Mouse (Mus musculus): ENCODE measurements around the gene Dgkz. TPM values are rescaled to one million over a fixed set of nuclear protein-coding genes. Genes with fewer than 3 reads are reported as not detected.

Dgkz gene
- polyA plus RNA-seq, 1 experiment from 2014 or later = 85.9 TPM

- DNase-seq (ENCODE audit: low spot score) = peak; percentile 78
- peak overlapping the region; percentile 61 for H3K4me2 ChIP-seq
- H3K4me3 ChIP-seq (ENCODE audit: low read depth, low read length) = peak overlapping the region; percentile 38
- no peaks in the 10 kb centered on the region; the same call in 1 of the 2 replicates for H3K9me3 ChIP-seq (ENCODE audit: control insufficient read depth, low read length)
- H3K27ac ChIP-seq (ENCODE audit: low read depth, low read length) = peak overlapping the region; percentile 84
- peak overlapping the region; percentile 53 for H3K9ac ChIP-seq (ENCODE audit: low read depth, low read length)
- ATAC-seq (replicated peaks; ENCODE audit: low FRiP score) = peak; percentile 90
- no peaks in the 10 kb centered on the region for H3K36me3 ChIP-seq (ENCODE audit: control insufficient read depth, insufficient read depth, low read length)
- H3K4me1 ChIP-seq (replicated peaks; ENCODE audit: control insufficient read depth, insufficient read depth, low read length) = peaks cover 15% of the 10 kb centered on the region
- WGBS = 4% methylated on average over 8 of the region's 13 CpGs
- H3K27me3 ChIP-seq (replicated peaks; ENCODE audit: control insufficient read depth, insufficient read depth, low read length) = peaks cover 3% of the 10 kb centered on the region
Measured at GRCm38 (mm10) chr2:91984439-91984838, 8.8 kb upstream of the Dgkz start.

- H3K9me3 ChIP-seq (ENCODE audit: control insufficient read depth, low read length) = no peaks in the 10 kb centered on the region
- no peak overlapping the region for H3K9ac ChIP-seq (ENCODE audit: low read depth, low read length)
- peaks cover 30% of the 10 kb centered on the region for H3K4me1 ChIP-seq (replicated peaks; ENCODE audit: control insufficient read depth, insufficient read depth, low read length)
- DNase-seq (ENCODE audit: low spot score) (no peak), ATAC-seq (replicated peaks; ENCODE audit: low FRiP score) (no peak)
- no peak overlapping the region for H3K4me3 ChIP-seq (ENCODE audit: low read depth, low read length)
- no peak overlapping the region for H3K27ac ChIP-seq (ENCODE audit: low read depth, low read length)
- no peaks in the 10 kb centered on the region for H3K36me3 ChIP-seq (ENCODE audit: control insufficient read depth, insufficient read depth, low read length)
- no peak overlapping the region for H3K4me2 ChIP-seq
- peaks cover 39% of the 10 kb centered on the region for H3K27me3 ChIP-seq (replicated peaks; ENCODE audit: control insufficient read depth, insufficient read depth, low read length)
- WGBS = 45% methylated on average over 5 of the region's 5 CpGs
Measured at GRCm38 (mm10) chr2:91980830-91981229, 5.2 kb upstream of the Dgkz start.

DNA sequence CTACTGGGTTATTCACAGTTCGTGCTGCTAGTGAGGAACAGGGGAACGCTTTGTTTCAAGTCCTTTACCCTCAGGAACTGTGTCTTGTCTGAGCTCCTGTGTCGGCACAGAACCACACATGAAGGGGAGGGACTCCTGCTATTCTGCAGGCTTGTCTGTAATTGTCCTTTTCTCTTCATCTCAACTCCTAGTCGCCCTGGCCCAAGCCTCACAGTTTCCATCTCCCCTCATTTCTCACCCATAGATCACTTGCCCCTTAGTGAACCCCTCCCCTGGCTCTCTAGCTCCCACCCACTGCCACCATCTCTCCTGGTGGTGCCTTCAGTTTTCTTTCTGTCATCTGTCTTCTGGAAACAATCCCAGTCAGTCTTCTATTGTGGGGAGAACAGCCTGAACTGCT, 4.6 kb upstream of the Dgkz start:
- Histone ChIP-seq H3K4me2 (no peak overlapping the region), H3K36me3 (ENCODE audit: control insufficient read depth, insufficient read depth, low read length) (no peaks in the 10 kb centered on the region), H3K9me3 (ENCODE audit: control insufficient read depth, low read length) (no peaks in the 10 kb centered on the region), H3K4me3 (ENCODE audit: low read depth, low read length) (no peak overlapping the region), H3K9ac (ENCODE audit: low read depth, low read length) (no peak overlapping the region), H3K27me3 (replicated peaks; ENCODE audit: control insufficient read depth, insufficient read depth, low read length) (peaks cover 45% of the 10 kb centered on the region), H3K27ac (ENCODE audit: low read depth, low read length) (no peak overlapping the region), H3K4me1 (replicated peaks; ENCODE audit: control insufficient read depth, insufficient read depth, low read length) (peaks cover 32% of the 10 kb centered on the region)
- WGBS = 31% methylated on average over 4 of the region's 4 CpGs
- ATAC-seq (replicated peaks; ENCODE audit: low FRiP score) = no peak
- no peak for DNase-seq (ENCODE audit: low spot score)

DNA sequence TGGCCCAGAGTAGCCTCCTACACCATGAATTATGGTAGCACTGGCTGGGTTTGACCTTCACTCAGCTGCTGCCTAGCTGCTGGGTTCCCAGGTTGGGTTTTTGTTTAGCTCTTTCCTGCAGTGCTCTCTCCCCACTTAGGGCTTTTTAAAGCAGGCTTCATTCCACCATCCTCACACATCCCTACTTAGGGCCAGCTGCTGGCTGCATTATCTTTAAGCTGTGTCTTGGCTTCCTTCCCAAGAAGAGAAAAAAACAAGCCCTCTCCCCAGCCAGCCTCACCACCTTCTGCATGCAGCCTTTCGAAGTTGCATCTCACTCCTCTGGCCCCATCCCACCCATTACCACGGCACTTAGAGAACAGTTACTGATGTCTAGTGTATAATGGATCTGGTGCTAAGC, 2.9 kb upstream of the Dgkz start:
- Histone ChIP-seq H3K4me2 (no peak overlapping the region), H3K4me1 (replicated peaks; ENCODE audit: control insufficient read depth, insufficient read depth, low read length) (peaks cover 23% of the 10 kb centered on the region), H3K27ac (ENCODE audit: low read depth, low read length) (no peak overlapping the region), H3K4me3 (ENCODE audit: low read depth, low read length) (no peak overlapping the region), H3K9ac (ENCODE audit: low read depth, low read length) (no peak overlapping the region), H3K36me3 (ENCODE audit: control insufficient read depth, insufficient read depth, low read length) (no peaks in the 10 kb centered on the region), H3K9me3 (ENCODE audit: control insufficient read depth, low read length) (no peaks in the 10 kb centered on the region), H3K27me3 (replicated peaks; ENCODE audit: control insufficient read depth, insufficient read depth, low read length) (peaks cover 62% of the 10 kb centered on the region)
- 28% methylated on average over 2 of the region's 2 CpGs for WGBS
- ATAC-seq (replicated peaks; ENCODE audit: low FRiP score) = no peak
- no peak for DNase-seq (ENCODE audit: low spot score)

DNA sequence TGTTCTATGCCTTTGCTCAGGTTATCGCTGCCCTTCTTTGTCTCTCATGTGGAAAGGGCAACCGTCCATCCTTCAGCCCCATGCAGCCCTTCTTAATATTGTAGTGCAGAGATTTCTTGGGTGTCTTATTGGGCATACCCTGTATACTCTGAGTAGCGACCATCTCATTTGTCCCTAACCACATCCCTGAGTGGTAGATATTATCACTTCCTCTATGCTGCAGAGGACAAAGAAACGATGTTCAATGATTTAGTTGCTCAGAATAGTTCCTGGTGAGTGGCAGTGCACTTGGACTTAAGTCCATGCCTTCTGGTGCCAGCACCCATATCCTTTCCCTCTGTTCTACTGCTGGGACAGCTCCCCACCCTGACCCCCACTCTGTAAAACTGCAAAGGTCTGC, 2.3 kb upstream of the Dgkz start:
- Histone ChIP-seq H3K4me3 (ENCODE audit: low read depth, low read length) (no peak overlapping the region), H3K27me3 (replicated peaks; ENCODE audit: control insufficient read depth, insufficient read depth, low read length) (peaks cover 68% of the 10 kb centered on the region), H3K4me2 (no peak overlapping the region), H3K27ac (ENCODE audit: low read depth, low read length) (no peak overlapping the region), H3K4me1 (replicated peaks; ENCODE audit: control insufficient read depth, insufficient read depth, low read length) (peaks cover 23% of the 10 kb centered on the region), H3K36me3 (ENCODE audit: control insufficient read depth, insufficient read depth, low read length) (no peaks in the 10 kb centered on the region), H3K9ac (ENCODE audit: low read depth, low read length) (no peak overlapping the region), H3K9me3 (ENCODE audit: control insufficient read depth, low read length) (no peaks in the 10 kb centered on the region)
- 54% methylated on average over 4 of the region's 4 CpGs for WGBS
- DNase-seq (ENCODE audit: low spot score) (no peak), ATAC-seq (replicated peaks; ENCODE audit: low FRiP score) (no peak)

DNA sequence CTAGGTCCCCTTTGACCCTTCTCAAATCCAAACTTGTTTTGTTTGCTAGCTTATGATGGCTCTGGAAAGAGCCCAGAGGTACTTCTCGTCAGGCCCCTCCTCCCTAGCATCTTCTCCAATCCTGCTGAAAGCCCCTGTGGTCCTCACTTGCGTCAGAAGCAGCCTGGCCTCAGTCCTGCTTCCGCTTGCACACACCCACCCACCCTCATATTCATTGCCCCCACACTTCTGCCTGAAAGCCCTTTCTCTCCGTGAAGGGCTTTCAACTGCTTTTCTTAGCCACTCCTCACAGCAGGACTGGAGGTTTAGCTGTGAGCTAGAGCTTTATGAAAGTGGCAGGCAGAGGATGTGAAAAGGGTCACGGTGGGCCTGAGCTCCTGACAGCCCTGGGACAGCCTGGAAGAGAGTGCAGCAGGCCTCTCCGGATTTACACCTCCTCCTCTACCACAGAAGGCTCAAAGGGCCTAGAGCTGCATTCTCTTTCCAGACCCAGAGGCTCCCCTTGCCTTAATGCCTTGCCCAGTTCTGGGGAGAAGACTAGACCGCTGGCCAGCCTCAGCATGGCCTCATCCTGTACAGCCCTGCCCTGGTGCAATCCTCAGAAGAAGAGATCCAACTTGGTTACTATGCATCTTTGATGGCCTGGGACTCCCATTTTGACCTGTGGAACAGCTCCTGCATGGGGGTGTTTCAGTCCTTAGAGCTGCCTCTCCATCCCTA, 2.1 kb downstream of the Dgkz start:
- peaks cover 27% of the 10 kb centered on the region for H3K4me1 ChIP-seq (replicated peaks; ENCODE audit: control insufficient read depth, insufficient read depth, low read length)
- DNase-seq (ENCODE audit: low spot score) (no peak), ATAC-seq (replicated peaks; ENCODE audit: low FRiP score) (no peak)
- no peaks in the 10 kb centered on the region for H3K9me3 ChIP-seq (ENCODE audit: control insufficient read depth, low read length)
- H3K4me2 ChIP-seq = no peak overlapping the region
- H3K36me3 ChIP-seq (ENCODE audit: control insufficient read depth, insufficient read depth, low read length) = no peaks in the 10 kb centered on the region
- H3K4me3 ChIP-seq (ENCODE audit: low read depth, low read length) = no peak overlapping the region
- no peak overlapping the region for H3K9ac ChIP-seq (ENCODE audit: low read depth, low read length)
- peaks cover 83% of the 10 kb centered on the region for H3K27me3 ChIP-seq (replicated peaks; ENCODE audit: control insufficient read depth, insufficient read depth, low read length)
- no peak overlapping the region for H3K27ac ChIP-seq (ENCODE audit: low read depth, low read length)
- 47% methylated on average over 7 of the region's 7 CpGs for WGBS

GRCm38 (mm10) chr2:91972121-91972566, 3.5 kb downstream of the Dgkz start:
- DNase-seq (ENCODE audit: low spot score) = no peak
- ATAC-seq (replicated peaks; ENCODE audit: low FRiP score) = no peak; the same call in 1 of the 2 replicates
- Histone ChIP-seq H3K4me3 (ENCODE audit: low read depth, low read length) (no peak overlapping the region), H3K27ac (ENCODE audit: low read depth, low read length) (no peak overlapping the region), H3K9ac (ENCODE audit: low read depth, low read length) (no peak overlapping the region), H3K36me3 (ENCODE audit: control insufficient read depth, insufficient read depth, low read length) (no peaks in the 10 kb centered on the region), H3K27me3 (replicated peaks; ENCODE audit: control insufficient read depth, insufficient read depth, low read length) (peaks cover 69% of the 10 kb centered on the region), H3K4me1 (replicated peaks; ENCODE audit: control insufficient read depth, insufficient read depth, low read length) (peaks cover 19% of the 10 kb centered on the region), H3K4me2 (no peak overlapping the region), H3K9me3 (ENCODE audit: control insufficient read depth, low read length) (no peaks in the 10 kb centered on the region)
- 28% methylated on average over 13 of the region's 13 CpGs for WGBS

- Histone ChIP-seq H3K36me3 (ENCODE audit: control insufficient read depth, insufficient read depth, low read length) (no peaks in the 10 kb centered on the region), H3K4me3 (ENCODE audit: low read depth, low read length) (no peak overlapping the region), H3K4me1 (replicated peaks; ENCODE audit: control insufficient read depth, insufficient read depth, low read length) (peaks cover 19% of the 10 kb centered on the region), H3K27ac (ENCODE audit: low read depth, low read length) (peak overlapping the region; percentile 49; the same call in 1 of the 2 replicates), H3K9me3 (ENCODE audit: control insufficient read depth, low read length) (no peaks in the 10 kb centered on the region), H3K27me3 (replicated peaks; ENCODE audit: control insufficient read depth, insufficient read depth, low read length) (peaks cover 62% of the 10 kb centered on the region), H3K9ac (ENCODE audit: low read depth, low read length) (no peak overlapping the region), H3K4me2 (0 out of 2 replicates have a peak overlapping the region, but pooled peaks have one; percentile 16)
- DNase-seq (ENCODE audit: low spot score) (no peak), ATAC-seq (replicated peaks; ENCODE audit: low FRiP score) (no peak)
- WGBS = 21% methylated on average over 21 of the region's 21 CpGs
Measured at GRCm38 (mm10) chr2:91971231-91972097, 4.2 kb downstream of the Dgkz start.
